Mouse (Mus musculus): Measurements from ENCODE around the gene Ccnj.
A peak's percentile ranks its signal among the peaks of the same experiment; 100 is the strongest.

The Ccnj gene

GRCm38 (mm10) chr19:40830703-40831415 lies at the start of gene Ccnj:
Gene Ccnj, plus strand, starts transcription at chr19:40831279.
- peak; percentile 94 to 97 for DNase-seq (ENCODE audit: inconsistent age in 2 of 2, low spot score in 1 of 2)

GRCm38 (mm10) chr19:40788004-40788714 lies 42.9 kb upstream of the Ccnj start:
- no peak for DNase-seq (ENCODE audit: inconsistent age in 2 of 2, low spot score in 1 of 2)

DNA sequence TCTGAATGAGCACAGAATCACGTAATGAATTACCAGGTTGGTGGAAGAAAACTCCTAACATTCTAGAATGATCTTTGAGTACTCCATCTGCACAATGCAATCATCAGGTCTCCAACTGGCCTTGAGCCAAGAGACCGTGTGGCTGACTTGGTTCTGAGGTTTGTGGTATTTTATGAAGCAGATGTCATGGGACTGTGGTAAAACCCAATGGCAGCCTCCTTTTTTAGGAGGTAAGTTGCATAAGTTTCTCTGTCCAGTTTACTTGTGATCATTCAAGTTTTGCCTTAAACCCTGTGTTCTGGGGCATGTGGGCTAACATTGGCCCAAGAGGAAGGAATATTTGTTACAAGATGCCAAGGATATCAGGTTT lies 42.4 kb upstream of the Ccnj start:
- DNase-seq (ENCODE audit: inconsistent age in 2 of 2, low spot score in 1 of 2), result no peak

DNA sequence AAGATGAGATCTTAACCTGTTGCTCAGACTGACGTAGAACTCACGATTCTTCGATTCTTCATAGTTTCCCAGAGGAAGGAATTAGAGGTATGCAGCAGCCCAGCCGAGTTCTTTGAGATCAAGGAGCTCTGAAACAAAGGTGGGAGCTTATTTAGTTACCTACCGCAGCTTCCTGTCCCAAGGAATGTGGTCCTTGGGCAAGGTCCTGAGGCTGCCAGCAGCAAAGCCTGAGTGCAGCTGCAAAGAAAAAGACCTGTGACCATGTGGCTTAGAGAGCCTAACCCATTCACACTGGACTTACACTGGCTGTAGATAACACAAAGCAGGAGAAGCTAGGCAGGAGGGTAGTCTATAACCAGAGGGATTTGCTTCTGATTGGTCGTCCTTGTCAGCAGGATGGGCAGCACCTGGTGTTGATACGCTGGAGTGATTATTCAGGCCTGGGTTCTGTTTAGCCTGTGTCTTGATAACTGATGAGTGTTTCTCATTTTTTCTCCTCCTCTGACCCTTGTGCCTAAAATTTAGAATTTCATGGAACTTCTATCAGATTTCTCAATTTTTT lies 25.8 kb upstream of the Ccnj start:
- DNase-seq (ENCODE audit: inconsistent age in 2 of 2, low spot score in 1 of 2), result no peak

DNA sequence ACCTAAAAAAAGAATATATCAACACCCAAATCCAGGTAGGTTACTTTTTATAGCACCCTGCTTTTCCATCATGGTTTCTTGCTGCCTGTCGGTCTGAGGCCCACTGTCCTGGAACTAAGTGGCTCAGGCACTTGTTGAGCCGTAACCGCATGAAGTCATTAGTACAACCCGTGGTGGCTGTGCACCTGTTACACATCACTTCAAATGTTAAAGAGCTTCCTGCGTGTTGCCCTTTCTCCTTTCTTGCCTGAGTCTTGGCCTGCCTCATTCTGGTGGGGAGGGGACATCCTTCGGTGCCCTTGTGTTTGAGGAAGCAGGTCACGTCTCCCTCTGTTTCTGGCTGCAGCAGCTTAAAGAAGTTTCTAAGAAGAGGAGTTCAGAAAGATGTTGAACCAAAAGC lies 21.2 kb upstream of the Ccnj start:
- no peak for DNase-seq (ENCODE audit: inconsistent age in 2 of 2, low spot score in 1 of 2)

DNA sequence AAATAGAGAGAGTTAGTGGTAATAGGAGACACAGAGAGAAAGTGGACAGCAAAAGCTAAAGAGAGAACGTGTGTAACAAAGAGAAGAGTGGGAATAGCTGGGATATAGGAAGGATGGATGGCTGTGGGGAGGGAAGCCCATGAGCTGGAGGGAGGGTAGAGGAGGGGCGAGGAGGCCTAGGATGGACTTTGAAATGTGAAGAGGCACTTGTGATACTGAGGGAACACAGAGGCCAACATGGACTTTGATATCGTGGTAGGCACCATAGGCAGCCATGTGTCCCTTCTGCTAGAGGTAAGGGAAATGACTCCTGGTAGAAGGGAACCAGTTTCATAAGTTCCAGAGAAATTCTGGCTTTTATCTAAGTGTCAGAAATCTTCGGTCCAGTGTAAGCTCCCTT lies 19.2 kb upstream of the Ccnj start:
- DNase-seq (ENCODE audit: inconsistent age in 2 of 2, low spot score in 1 of 2), result no peak

DNA sequence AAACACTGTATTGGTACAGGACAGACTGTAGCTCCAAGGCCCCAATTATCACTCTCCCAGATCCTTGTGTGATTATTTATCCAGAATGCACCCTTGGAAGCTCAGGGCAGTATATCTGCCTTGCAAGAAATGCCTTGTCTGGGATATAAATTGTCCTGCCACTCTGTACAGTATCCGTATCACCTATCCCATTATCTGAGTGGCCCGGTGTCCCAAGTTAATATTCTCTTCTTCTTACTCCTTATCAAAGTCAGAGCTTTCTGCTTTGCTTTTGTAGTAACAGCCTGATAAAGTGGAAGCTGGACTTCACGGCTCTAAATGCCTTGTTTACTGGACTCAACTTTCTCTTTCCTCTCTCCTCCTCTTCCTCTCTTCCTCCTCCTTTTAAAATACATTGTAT lies 18.3 kb upstream of the Ccnj start:
- DNase-seq (ENCODE audit: inconsistent age in 2 of 2, low spot score in 1 of 2), result no peak

DNA sequence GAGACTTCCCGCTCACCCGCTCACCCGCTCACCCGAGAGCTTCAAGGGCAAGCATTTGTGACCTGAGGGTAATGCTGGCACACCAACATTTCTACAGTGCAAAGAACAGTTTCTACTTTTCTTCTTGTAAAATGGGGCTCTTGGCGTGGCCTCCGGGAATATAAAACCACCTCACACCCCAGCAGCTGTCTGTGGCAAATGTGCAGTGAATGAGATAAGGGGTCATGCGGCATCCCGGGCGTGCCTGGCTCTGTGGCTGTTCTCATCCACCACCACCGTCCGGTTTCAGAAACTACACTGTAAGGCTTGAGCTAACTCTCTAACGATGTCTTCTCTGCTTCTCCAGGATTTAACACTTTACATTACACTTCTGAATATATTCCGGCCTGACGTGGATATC lies 17.7 kb upstream of the Ccnj start:
- DNase-seq (ENCODE audit: inconsistent age in 2 of 2, low spot score in 1 of 2), result no peak

GRCm38 (mm10) chr19:40815645-40816183 lies 15.4 kb upstream of the Ccnj start:
- no peak for DNase-seq (ENCODE audit: inconsistent age in 2 of 2, low spot score in 1 of 2)

DNA sequence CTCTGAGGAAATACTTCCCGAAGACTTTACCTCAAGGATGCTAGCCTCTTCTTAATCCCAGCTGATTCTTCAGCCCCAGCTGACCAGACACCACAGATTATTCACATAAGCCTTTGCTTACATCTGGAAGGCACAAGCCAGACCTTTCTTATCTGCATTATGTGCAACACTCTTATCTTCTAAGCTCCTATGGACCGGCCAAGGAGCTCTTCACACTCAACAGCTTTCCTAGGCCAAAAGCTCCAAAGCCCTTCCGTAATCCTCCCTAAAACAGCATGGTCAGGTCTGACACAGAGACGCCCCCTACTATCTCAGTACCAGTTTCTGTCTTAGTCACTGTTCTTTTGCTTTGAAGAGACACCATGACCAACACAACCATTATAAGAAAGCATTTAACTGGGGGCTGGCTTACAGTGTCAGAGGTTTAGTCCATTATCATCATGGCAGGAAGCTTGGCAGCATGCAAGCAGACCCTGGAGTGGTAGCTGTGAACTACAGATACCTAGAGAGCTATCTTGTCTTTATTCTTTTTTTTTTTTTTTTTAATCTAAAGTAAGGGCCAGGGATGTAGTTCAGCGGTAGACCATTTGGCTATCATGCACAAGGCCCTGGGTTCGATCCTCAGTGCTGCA lies 13.1 kb upstream of the Ccnj start:
- no peak for DNase-seq (ENCODE audit: inconsistent age in 2 of 2, low spot score in 1 of 2)

DNA sequence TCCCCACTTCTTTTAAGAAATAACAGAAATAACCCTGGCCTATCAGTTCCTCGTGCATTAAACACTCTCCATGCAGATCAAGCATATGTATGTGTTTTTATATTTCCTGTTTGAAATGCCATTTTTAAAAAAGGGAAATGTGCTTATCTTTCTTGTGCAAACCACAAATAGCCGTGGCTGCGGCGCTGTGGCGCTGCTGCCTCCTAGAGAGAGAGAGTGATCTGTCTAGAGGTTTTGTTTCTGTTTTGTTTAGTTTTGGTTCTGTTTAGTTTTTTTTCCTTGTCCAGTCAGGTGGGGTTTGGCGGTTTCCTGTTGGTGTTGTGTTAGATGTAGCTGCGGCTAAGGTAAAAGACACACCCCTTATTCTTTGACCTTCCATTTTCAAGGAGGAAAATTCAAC lies 12.3 kb upstream of the Ccnj start:
- no peak for DNase-seq (ENCODE audit: inconsistent age in 2 of 2, low spot score in 1 of 2)

DNA sequence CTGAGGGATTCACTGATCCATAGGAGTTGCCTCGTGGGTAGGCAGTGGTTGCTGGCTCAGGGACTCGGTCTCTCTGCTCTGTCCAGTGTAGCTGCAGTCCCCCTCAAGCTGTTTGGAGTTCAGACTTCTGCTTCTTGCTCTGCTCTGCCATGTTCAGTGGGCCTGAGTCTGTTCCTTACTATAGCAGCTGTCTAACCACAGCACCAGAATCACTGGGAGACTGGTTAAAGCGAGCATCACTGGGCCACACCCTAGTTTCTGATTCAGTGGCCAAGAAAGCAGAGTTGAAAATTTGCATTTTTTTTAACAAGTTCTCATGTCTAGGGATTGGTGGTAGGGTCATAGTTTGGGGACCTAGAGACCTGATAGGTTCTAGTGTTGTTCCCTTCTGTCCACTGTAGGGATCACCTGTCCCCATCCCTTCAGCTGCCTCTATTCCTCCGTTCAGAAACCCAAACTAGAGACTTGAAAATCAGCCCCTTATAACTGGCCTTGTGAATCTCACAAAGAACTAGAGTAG lies 9.7 kb upstream of the Ccnj start:
- no peak for DNase-seq (ENCODE audit: inconsistent age in 2 of 2, low spot score in 1 of 2)

DNA sequence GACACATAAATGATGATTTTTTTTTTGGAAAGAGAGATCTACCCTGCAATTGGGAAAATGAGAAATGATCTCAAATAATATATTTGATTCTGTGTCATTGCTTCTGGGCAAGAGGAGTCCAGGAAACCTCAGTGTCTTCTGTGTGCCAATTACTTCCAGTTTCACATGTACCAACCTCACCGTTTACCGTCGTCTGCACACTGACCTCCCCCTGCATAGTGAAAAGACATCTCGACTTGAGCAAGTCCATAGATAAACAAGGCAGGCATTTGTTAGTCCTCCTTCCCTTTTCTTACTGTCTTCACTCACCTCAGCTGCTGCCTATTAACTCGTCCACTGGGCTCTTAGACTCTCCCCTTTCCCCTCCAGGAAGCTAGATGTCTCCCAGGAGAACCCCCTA lies 5.4 kb upstream of the Ccnj start:
- DNase-seq (ENCODE audit: inconsistent age in 2 of 2, low spot score in 1 of 2), result no peak

- DNase-seq (ENCODE audit: inconsistent age in 2 of 2, low spot score in 1 of 2), result no peak
Observed at GRCm38 (mm10) chr19:40826735-40827134, 4.3 kb upstream of the Ccnj start.

DNA sequence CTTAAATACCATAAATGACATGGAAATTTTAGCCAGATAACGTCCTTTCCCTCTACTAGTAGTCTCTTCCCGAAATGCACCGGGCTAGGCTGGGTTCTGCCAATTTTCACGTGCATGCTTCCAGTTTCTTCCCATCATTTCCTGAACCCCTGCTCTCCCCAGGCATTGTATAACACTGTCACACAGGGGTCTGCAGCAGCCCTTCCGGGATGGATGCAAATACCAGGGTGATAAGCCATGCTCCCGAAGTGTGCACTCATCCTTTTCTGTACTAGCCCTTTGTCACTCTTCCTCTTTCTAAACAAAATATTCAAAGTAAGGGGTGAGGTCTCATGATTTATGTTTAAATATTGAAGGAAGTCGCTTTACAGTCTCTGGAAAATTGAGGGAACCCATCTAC lies 881 bp upstream of the Ccnj start:
- DNase-seq (ENCODE audit: inconsistent age in 2 of 2, low spot score in 1 of 2), result peak in 1 of 2 experiments; percentile 32

- peak; percentile 53 to 85 for DNase-seq (ENCODE audit: inconsistent age in 2 of 2, low spot score in 1 of 2)
Observed at GRCm38 (mm10) chr19:40831416-40832201, 530 bp downstream of the Ccnj start.

GRCm38 (mm10) chr19:40832361-40832760 lies 1.3 kb downstream of the Ccnj start:
- no peak for DNase-seq (ENCODE audit: inconsistent age in 2 of 2, low spot score in 1 of 2)

DNA sequence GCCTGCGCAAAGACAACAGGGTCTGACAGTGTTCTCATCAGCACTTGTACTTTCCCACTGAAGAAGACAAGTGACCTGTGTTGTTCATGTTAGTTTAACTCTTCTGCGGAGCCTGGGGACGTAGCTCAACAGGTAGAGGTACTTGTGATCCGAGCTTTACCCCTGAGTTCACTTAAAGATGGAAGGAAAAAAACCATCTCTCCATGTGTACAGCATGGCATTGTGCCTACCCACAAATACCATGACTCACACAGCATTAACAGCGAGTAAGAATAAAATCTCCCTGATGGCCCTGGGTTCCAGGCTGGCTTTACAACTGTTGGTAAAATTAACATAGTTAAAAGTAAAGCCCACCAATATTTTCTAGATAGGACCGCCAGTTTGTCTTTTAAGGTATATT lies 3.4 kb downstream of the Ccnj start:
- DNase-seq (ENCODE audit: inconsistent age in 2 of 2, low spot score in 1 of 2), result no peak

DNA sequence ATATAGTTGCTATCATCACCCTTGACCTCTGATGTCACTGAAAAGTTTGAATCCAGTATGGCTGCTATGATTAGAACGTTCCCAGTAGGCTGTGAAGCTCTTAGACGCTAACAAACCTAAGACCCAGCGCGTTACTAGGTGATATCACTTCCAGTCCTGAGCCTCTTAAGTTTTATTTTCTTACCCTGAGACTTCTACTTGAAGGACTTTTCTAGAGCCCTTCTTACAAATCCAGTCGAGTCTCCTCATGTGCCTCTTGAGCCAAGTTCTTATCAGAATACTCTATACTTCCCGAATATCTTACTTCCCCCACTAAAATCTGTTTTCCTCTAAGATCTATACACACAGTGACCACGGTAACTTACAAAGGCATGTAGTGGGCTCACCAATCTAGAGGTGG lies 7.1 kb downstream of the Ccnj start:
- DNase-seq (ENCODE audit: inconsistent age in 2 of 2, low spot score in 1 of 2), result no peak

DNA sequence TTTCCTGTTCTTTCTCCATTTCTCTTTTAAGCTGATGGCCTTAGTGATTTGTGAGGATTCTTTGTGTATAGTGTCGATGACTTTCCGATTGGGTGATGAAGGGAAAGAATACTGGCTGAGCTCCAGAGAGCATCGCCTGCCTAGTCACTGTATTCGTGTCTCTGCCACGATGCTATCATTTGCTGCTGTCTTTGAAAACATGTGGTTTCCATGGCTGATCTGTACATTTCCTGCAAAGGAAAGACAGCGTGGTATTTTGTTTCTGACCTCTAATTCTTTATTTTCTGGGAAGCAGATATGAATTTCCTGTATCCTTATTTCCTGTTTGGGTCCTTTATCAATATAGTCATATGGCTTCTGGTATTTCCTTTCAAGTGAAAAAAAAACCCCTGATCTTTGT lies 9.2 kb downstream of the Ccnj start:
- DNase-seq (ENCODE audit: inconsistent age in 2 of 2, low spot score in 1 of 2), result no peak

- DNase-seq (ENCODE audit: inconsistent age in 2 of 2, low spot score in 1 of 2), result no peak
Observed at GRCm38 (mm10) chr19:40841083-40841482, 10.0 kb downstream of the Ccnj start.
